Mouse (Mus musculus): ENCODE results near the gene Ablim2. TPM values are rescaled to one million over a fixed set of nuclear protein-coding genes. Genes with fewer than 3 reads are reported as not detected.
A peak's percentile ranks its signal among the peaks of the same experiment; 100 is the strongest.

The Ablim2 gene
- total RNA-seq, 2 experiments from 2014 or later: 0.22 to 0.38 TPM

DNA sequence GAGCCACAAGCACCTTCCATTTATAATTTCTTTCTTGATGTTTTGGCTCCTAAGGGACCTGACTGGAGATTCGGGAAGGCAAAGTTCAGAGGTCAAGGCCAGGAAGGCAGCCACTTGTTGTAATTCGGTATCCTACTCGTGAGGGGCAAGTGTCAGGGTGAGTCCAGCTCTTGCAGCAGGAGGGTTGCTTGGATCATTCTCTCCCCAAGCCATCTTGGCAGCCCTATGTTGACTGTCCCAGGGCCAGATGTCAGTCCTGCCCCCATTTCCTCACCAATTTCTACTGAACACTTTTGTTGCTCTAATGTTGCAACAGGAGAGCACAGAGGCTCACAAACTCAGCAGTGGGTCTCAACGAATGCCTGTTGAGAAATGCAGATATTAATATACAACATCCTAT lies 140.4 kb downstream of the Ablim2 start:
- no peak for ATAC-seq (replicated peaks; ENCODE audit: low FRiP score, low TSS enrichment, poor library complexity, severe bottlenecking)

DNA sequence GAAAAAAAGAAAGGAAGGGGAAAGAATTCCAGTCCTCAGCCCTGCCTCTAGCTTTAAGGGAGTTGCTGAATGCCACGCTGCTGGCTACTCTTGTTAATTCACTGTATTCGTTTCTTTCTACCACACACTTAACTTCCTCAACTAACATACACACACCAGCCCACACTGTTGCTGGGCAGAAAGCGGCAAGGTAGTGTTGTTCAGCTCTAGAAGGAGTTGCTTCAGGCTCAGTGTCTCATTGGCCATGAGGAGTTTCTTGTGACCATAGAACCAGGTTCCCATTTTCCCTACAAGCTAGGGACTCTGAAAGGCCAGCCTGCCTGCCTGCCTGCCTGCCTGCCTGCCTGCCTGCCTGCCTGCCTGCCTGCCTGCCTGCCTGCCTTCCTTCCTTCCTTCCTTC lies 141.3 kb downstream of the Ablim2 start:
- ATAC-seq (replicated peaks; ENCODE audit: low FRiP score, low TSS enrichment, poor library complexity, severe bottlenecking): no peak

DNA sequence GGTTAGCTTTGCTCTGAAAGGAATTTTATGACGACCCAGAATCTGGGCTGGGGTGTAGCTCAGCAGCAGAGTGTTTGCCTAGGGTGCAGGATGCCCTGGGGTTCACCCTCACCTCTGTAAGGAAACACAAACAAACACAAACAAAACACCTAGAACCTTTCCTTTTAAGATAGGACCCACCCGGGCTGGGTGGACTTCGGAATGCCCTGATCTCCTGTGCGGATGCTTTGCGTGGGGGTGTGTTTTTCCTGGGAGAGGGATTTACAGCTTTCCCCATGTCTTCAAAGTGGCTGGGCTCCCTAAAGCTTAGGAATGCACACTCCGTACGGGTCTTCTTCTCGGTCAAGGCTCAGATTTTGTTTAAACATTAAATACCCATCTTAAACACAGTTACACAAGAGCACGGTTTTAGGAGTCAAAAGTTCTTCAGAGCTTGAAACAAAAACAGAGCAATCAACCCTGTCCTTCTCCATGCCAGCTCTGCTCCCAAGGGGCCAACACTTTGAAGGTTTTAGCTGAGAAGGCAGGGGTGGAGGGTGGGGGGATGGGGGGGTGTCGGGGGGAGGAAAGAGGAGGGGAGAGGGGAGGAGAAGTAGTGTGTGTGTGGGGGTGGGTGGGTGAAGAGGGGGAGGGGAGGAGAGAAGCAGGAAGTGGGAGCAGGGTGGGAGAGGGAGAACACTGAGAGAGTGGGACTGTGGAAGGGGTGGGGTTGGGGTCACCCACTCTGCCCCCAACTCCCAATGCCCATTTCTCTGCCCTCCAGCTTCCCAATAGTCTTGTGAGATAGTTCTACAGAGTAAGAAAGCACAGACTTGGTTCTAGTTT lies 142.9 kb downstream of the Ablim2 start:
- no peak for ATAC-seq (replicated peaks; ENCODE audit: low FRiP score, low TSS enrichment, poor library complexity, severe bottlenecking)

DNA sequence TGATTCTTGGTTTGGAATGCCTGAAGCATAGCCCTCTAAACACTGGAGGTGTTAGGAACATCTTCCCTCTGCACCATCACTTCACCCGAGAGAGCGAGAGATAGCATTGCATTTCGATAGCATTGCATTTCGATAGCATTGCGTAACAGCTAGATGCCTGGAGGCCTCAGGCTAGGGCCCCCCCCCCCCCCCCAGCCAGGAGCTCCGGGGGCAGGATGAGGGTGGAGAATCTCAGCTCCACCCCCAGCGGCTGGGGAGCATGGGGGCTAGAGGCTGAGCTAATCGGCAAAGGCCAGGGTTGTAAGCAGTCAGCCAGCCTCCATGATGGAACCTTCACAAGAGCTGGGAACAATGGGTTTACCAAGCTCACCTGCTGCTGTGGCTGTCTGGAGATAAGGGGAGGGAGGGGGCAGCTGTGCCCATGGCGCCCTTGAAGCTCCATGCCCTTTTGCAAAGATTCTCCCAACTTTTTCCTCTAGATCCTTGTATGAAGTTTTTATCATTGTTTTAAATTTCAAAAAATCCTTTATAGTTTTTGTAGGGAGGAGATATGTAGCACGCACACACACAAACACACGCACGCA lies 143.6 kb downstream of the Ablim2 start:
- peak; percentile 77 for ATAC-seq (replicated peaks; ENCODE audit: low FRiP score, low TSS enrichment, poor library complexity, severe bottlenecking)

DNA sequence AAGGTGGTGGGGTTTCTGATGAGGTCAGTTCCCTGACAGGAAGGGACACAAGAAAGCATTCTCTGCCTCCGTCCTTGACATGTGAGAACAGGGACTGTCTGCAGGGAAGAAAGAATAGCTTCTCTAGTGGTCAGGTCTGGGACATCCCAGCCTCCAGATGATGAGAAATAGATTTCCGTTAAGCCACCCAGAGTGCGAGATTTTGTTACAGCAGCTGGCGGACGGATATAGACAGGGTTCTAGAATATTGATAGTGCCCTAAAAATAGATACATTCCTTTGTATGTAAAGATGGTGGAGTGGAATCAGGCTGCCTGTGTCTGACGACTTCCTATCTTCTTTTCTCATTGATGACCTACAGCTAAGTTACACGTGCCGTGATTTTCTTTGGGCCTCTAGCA lies 145.8 kb downstream of the Ablim2 start:
- ATAC-seq (replicated peaks; ENCODE audit: low FRiP score, low TSS enrichment, poor library complexity, severe bottlenecking): no peak

DNA sequence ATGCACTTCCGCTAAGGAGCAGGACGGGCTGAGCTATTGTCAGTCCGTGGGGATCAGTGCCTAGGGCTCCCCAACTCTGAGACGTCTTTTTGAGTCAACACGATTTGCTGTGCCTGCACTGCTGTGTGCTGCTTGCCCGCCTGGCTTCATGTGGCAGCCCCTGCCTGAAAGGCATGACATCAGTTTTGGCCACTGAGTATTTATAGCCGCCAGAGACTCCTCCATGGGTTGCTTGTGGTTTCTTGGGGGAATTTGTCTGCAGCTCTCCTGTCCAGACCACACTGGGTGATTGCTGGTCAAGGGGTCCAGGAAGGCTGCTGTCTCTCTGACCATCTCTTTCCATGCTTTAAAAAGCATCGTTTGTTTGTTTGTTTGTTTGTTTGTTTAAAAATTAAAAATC lies 147.6 kb downstream of the Ablim2 start:
- no peak for ATAC-seq (replicated peaks; ENCODE audit: low FRiP score, low TSS enrichment, poor library complexity, severe bottlenecking)

DNA sequence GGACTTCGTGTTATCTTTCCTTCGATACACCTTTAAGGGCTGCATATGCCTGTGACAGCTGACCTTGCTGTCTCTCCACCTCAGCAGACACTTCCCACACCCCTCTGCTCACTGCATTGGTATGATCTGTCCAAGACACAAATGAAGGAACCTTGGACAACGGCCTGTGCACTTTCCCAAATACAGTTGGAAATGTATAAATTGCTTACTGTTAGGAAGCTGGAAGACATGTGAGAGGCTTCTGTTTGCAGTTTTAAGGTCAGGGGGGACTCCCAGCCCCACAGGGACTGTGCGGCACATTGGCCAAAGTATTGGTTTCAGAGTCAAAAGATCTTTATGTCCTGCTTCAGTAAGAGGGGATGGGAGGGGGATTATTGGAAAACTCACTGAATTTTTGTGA lies 149.4 kb downstream of the Ablim2 start:
- ATAC-seq (replicated peaks; ENCODE audit: low FRiP score, low TSS enrichment, poor library complexity, severe bottlenecking): no peak

DNA sequence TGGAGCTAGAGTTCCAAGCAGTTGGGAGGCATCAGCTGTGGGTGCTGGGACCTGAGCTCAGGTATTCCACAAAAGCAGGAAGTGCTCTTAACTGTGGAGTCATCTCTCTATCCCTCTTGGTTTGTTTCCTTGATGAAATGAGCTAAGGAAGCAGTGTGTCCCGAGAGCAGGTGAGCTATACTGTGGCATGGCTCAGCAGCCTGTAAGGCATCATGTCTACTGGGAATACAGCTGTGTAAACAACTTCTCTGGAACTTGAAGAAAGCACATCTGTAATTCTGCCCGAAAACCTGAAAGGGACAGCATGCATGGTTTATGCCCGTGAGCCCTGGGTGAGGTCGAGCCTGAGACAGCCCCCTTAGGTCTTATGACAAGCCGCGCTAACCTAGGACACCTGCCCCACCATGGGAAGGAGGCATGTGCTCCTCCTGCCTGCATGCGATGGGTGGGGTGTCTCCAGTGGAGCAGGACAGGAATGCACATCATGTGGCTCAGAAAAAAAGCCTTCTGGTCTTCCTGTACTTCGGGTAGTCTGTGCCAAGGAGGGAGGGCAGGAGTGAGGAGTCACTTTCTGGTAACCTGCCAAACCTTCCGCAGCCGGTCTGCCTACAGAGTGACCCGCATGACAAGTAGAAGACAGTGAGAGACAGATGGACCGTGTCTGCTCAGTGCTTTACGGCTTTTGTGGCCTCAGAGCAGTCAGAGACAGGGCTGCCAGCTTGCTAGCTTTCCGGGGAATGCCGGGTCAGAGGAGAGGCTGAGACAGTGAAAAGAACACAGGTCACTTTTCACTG lies 150.2 kb downstream of the Ablim2 start:
- ATAC-seq (replicated peaks; ENCODE audit: low FRiP score, low TSS enrichment, poor library complexity, severe bottlenecking): 0 out of 2 replicates have a peak, but pooled peaks have one; percentile 27

DNA sequence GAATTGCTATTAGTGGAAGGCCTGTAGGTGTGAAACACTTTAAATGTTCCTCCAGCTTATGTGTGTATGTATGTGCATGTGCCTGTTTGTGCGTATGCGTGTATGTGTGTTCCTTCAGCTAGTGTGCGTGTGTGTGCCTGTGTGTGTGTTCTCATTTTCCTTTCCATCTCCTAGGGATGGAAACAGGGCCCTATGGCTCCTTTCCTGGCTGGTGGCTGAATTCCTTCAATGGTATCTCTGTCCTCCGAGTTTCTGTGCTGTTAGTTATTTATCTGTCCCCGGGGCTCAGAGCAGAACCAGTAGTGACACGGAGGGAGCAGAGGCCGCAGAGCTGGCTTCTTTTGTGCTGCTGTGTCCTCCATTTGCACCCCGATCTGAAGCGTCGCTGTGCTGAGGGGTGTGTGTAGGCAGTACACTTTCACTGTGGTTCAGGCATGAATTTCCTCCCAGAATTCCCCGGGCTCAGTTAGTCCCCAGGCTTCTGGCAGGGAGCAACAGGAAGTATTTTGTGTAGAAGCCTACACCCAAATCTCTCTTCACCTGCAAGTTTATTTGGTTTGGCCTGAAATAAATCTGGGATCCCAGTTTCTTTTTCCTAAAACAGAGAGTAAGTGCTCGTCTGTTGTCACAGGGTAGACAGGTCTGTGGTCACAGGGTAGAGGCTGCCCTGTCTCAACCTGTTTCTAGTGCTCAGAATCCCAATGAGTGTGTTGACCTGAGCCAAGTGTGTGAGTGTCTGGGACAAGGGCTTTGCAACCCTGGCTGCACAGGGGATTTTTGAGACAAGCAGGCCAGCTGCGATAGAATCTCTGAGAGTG lies 151.2 kb downstream of the Ablim2 start:
- ATAC-seq (replicated peaks; ENCODE audit: low FRiP score, low TSS enrichment, poor library complexity, severe bottlenecking): no peak

DNA sequence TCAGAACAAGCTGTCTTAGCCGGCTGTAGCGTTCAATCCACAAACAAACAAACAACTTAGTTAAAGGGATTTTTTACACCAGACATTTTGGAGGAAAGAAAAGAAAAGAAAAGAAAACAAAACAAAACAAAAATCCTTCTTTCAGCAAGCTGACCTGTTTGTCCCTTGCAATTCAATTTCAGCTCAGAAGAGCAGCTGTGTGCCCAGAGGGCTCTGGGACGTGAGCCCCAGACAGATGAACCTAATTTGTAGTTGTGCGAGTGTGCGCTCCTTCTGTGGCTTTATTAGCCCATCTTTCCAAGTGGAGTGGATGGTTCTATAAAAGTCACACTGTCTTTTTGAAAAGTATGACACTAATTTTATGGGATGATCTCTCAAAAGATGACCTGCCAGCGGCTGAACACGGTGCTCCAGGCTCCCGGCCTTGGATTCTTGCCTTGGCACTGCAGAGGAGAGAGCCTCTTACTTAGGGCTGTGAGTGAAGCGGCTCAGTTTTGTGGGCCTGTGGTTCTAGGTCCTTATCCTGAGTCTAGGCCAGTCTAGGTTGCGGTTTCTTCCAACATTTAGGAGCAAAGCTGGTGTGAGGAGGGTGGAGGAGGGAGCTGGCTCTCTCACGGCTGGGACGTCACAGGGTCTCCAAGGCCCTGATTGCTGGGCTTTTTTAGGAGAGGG lies 158.1 kb downstream of the Ablim2 start:
- no peak for ATAC-seq (replicated peaks; ENCODE audit: low FRiP score, low TSS enrichment, poor library complexity, severe bottlenecking)

DNA sequence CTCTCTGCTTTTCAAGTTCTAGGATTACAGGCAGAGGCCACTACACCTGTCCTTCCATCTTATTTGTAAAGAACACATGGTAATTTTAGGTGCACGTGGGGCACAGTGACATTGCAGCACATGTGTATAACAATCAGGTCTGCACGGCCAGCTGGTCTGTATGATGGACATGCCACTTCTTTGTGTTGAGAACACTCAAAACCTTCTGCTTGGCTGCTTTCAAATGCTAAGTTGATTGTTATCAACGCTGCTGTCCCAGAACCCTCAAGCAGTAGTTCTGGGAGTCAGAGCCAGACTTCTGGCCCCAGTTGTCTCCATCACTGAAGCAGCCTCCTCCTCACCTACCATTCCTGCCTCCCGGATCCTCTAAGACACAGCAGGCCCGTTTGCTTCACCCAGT lies 159.0 kb downstream of the Ablim2 start:
- ATAC-seq (replicated peaks; ENCODE audit: low FRiP score, low TSS enrichment, poor library complexity, severe bottlenecking): no peak

DNA sequence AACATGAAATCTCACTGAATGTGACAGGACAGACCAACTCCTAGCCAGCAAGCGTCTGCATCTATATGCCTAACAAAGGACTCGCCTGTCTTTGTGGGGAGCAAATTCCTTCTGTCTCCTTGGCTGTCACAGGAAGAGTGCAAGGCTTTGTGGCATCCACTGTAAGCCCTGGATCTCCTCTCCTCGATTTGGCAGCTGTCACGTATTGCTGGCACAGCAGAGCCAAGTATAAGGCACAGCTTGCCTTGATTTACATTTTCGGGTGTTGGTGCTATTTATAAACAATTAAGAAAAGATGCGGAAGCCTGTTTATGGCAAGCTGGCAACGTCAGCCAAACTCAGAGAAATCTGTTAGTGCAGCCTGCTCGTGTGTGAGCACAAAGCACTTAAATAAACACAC lies 160.7 kb downstream of the Ablim2 start:
- no peak for ATAC-seq (replicated peaks; ENCODE audit: low FRiP score, low TSS enrichment, poor library complexity, severe bottlenecking)

DNA sequence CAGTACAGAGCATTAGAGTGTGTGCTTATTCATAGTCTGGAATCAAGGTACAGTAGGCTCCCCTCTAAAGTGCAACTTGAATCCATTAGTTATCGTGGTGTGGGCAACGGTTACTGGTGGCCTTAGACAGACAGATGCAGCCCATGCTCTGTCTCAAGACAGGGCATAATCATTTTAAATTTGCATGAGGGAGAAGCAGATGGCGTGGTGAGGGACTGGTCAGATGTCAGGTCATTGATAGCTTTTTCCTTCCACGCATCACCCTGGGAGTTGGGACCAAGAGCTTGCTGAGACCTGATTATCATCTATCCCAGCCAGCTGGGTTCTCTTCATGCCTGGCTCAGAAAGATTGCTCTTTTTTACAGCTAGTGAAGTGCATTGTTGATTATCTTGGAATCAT lies 162.4 kb downstream of the Ablim2 start:
- peak; percentile 39 for ATAC-seq (replicated peaks; ENCODE audit: low FRiP score, low TSS enrichment, poor library complexity, severe bottlenecking)

DNA sequence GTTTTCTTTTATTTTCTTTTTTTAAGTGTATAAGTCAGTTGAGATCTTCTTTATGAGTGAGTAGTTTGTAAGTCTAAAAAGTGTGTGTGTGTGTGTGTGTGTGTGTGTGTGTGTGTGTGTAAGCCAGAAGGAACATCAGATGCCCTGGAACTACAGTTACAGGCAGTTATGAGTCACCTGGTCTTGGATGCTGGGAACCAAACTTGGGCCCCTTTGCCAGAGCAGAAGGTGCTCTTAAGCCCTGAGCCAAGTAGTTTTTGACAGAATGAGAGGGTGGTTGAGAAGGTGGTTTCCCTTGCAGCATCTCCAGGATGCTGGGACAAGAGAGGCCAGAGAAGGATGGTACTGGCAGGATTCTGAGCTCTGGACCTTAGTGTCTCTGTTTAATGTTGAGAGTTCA lies 162.9 kb downstream of the Ablim2 start:
- no peak for ATAC-seq (replicated peaks; ENCODE audit: low FRiP score, low TSS enrichment, poor library complexity, severe bottlenecking)

DNA sequence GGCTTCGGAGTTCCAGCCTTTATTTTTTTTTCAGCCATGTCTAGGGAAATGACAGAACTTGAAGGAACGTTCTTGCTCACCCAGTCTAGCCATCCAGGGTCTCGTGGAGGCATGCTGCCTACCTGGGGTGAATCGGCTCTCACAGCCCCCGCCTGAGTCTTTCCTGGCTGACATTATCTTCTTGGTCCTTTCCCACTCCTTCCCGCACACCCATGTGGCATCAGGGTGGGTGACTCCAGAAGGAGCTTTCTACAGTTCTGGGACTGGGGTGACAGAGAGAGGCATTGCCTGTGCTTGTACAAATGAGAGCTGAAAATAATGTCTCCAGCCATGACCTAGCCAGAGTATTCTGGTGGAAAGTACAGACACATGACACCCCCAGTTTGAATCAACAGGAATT lies 163.5 kb downstream of the Ablim2 start:
- ATAC-seq (replicated peaks; ENCODE audit: low FRiP score, low TSS enrichment, poor library complexity, severe bottlenecking): no peak

DNA sequence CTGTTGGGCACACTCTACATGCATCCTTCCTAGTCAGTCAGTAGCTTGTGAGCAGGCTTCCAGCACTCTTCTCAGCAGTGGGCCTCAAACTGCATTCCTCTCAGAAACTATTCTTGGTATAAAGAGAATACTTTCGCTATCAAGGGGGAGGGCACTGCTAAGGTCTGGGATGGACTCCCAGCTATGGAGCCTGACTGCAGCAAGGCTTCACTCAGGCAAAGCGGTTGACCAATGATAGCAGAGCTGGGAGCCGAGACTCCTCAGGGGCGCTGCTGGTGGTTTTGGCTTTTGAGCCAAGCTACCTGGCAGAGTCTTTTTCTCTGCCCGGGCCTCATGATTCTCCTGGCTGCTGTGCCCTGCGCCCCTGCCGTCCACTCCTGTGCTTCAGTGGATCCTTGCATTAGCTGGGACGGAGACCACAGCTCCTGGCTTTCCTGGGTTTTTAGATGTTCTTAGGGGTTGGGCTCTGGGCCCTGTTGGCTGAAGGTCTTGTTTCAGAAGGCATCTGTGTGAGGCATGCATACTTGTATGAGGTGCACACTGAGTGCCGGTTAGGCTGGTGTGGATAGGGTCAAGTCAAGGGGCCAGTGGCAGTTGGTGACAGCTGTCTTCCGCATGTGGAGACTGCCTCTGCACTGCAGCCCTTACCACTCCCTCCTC lies 164.0 kb downstream of the Ablim2 start:
- no peak for ATAC-seq (replicated peaks; ENCODE audit: low FRiP score, low TSS enrichment, poor library complexity, severe bottlenecking)

DNA sequence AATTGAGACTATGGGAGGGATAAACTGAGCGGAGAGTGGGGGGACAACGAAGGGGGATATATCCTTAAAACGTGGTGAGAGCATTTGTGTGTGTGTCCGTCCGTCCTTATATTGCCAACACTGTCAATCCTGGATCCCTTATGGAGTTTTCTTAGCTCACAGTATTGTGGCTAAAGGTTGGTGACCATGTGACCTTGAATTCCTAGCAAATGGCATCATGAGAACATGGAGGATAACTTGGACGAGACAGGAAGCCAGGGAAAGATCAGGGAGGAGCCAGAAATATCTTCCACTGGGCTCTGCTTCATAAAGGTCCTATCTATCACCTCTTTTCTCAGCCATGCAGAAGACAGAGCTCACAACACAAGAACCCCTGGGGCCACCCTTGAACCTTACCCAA lies 165.8 kb downstream of the Ablim2 start:
- no peak for ATAC-seq (replicated peaks; ENCODE audit: low FRiP score, low TSS enrichment, poor library complexity, severe bottlenecking)

DNA sequence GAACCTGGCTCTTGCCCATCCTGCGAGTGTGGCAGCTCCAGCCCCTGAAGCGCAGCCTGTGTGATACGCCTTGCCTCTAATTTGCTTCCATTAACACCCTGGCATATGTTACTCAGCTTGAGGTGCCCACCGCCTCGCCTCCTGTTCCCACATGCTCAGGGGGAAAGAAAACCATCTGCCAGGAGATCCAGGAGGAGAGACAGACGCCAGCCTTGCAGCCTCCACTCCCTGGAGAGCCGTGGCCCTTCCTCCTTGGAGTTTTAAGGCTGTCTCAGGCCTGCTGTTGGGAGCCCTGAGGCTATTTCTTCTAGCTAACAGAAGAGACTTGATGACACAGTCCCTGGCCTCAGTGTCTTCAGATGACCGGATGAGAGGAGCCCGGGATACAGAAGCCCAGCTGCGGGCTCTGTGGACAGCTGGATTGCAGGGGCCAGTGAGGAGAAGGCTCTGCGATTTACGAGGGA lies 167.5 kb downstream of the Ablim2 start:
- ATAC-seq (replicated peaks; ENCODE audit: low FRiP score, low TSS enrichment, poor library complexity, severe bottlenecking): 0 out of 2 replicates have a peak, but pooled peaks have one; percentile 7

DNA sequence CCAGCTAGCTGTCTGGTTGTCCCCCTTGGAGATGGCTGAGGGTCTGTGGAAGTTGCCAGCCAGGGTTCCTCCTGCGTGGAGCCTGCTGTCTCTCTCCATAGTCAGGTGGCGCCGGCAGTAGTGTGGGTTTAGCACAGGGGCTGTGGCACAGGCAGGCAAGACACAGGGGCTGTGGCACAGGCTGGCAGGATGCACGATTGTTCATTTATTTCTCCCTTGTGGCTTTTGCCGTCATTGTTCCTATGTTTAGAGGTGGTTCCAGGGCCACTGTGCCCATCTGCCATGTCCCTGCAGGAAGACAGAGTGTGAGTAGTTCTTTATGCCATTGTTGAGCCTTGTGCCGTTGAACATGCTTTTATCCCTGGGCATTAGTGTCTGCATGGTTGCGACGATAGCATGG lies 168.8 kb downstream of the Ablim2 start:
- no peak for ATAC-seq (replicated peaks; ENCODE audit: low FRiP score, low TSS enrichment, poor library complexity, severe bottlenecking)

Data from megakaryocyte-erythroid progenitor cell, adult 5-6 weeks (primary cell).